ENCODE assay signal across 9 mouse cellular contexts in the genomic region with DNA sequence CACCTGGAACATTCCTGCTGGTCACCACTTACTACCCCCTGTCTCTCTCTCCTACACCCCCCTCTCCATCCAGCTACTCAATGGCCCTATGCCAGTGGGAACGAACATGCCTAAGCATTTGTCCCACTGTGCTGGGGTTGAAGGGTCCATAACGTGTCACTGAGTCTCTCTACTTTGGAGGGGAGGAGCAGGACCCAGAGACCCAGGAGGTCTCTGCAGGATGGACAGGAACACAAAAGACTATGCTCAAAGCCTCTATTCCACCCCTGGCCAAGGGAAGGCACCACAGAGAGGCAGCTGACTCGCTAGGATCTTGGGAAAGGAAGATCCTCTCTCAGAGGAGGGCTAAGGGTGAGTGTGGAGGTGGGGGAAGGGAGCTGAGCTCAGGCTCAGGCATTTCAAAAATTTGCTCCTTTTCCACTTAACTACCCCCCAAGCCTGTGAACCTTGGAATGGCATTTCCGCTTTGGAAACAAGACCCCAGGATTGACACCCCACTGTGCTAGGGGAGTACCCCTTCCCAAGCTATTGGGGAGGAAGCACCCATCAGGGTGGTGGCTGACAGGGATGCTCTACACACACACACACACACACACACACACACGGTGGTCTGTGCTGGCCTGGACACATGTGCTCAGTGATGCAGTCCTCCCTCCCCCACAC. TPM values are rescaled to one million over a fixed set of nuclear protein-coding genes. Genes with fewer than 3 reads are reported as not detected.
DNase-seq lines count a peak whose midpoint lies in the region; ATAC-seq and TF ChIP-seq lines count a peak whose summit lies in the region.
"Had no signal": no experiment of that assay in that cellular context is flagged by ENCODE, and none has a peak within 500 bp of the region (broad histone marks: within the 10 kb centered on the region; RNA-seq: fewer than 3 reads in every experiment).

No protein-coding gene starts in this region.

- WGBS in embryonic facial prominence, embryonic 15.5 days: 10% methylated on average over 5 of the region's 5 CpGs
- WGBS in kidney, embryonic 15.5 days: 7% methylated on average over 5 of the region's 5 CpGs
- 57% methylated on average over 5 of the region's 5 CpGs for WGBS in small intestine, adult 2 months

- H3K9ac ChIP-seq in ES-Bruce4 (ENCODE audit: low read depth, poor library complexity, severe bottlenecking): no peak overlapping the region
- H3K9ac ChIP-seq in embryonic facial prominence, embryonic 15.5 days: 0 out of 2 replicates have a peak overlapping the region, but pooled peaks have one; percentile 9
- 0 out of 2 replicates have a peak overlapping the region, but pooled peaks have one; percentile 29 for H3K9ac ChIP-seq in kidney, embryonic 15.5 days

- peak; percentile 5 for DNase-seq in gastrocnemius, postnatal 14 days
- DNase-seq in gastrocnemius, adult 8-10 months (ENCODE audit: low spot score in 2 of 2): no peak
- no peak for DNase-seq in natural killer cell, adult 2 months (ENCODE audit: low spot score in 2 of 2)

- intact Hi-C loops in gastrocnemius, postnatal 14 days (cut with DNase I; ENCODE audit: low total_unique reads): no loop called here

- peaks cover 20% of the 10 kb centered on the region for H3K4me1 ChIP-seq in ES-Bruce4 (ENCODE audit: control insufficient read depth, insufficient read depth, low read length)
- peaks cover 78% of the 10 kb centered on the region for H3K4me1 ChIP-seq in embryonic facial prominence, embryonic 15.5 days
- peaks cover 82% of the 10 kb centered on the region for H3K4me1 ChIP-seq in kidney, embryonic 15.5 days
- H3K4me1 ChIP-seq in small intestine, adult 2 months (ENCODE audit: control insufficient read depth, insufficient read depth, insufficient read length, low read length): peaks cover 64% of the 10 kb centered on the region

- H3K4me2 ChIP-seq in embryonic facial prominence, embryonic 15.5 days (replicated peaks): no peak overlapping the region
- H3K4me2 ChIP-seq in kidney, embryonic 15.5 days: peak overlapping the region; percentile 73

- ATAC-seq in embryonic facial prominence, embryonic 15.5 days (ENCODE audit: insufficient number of reproducible peaks, low FRiP score, low TSS enrichment, low read depth): no peak
- peak; percentile 17 for ATAC-seq in kidney, embryonic 15.5 days (replicated peaks; ENCODE audit: low FRiP score)
- ATAC-seq in activated CD4-positive, CD25-positive, alpha-beta regulatory T cell, adult 4 months: no peak

- no peaks in the 10 kb centered on the region for H3K36me3 ChIP-seq in ES-Bruce4 (ENCODE audit: control insufficient read depth, insufficient read depth, low read length, poor library complexity, severe bottlenecking)
- no peaks in the 10 kb centered on the region for H3K36me3 ChIP-seq in embryonic facial prominence, embryonic 15.5 days
- no peaks in the 10 kb centered on the region for H3K36me3 ChIP-seq in kidney, embryonic 15.5 days
- H3K36me3 ChIP-seq in small intestine, adult 2 months (ENCODE audit: control insufficient read depth, insufficient read depth, low read length): no peaks in the 10 kb centered on the region

- peak; percentile 58; the same call in 1 of the 2 replicates for TF ChIP-seq EP300 in ES-Bruce4 (IDR thresholded peaks at IDR 0.05; ENCODE audit: insufficient read depth, low read depth, low read length)

- TF ChIP-seq POLR2A in ES-Bruce4 (IDR thresholded peaks at IDR 0.05; ENCODE audit: insufficient read depth, low read length): no peak
- TF ChIP-seq POLR2A in small intestine, adult 2 months (IDR thresholded peaks at IDR 0.05; ENCODE audit: low read depth, low read length): no peak

- H3K27ac ChIP-seq in ES-Bruce4 (ENCODE audit: insufficient read depth, low read length): peak overlapping the region; percentile 54
- peak overlapping the region; percentile 88 for H3K27ac ChIP-seq in embryonic facial prominence, embryonic 15.5 days (replicated peaks)
- H3K27ac ChIP-seq in kidney, embryonic 15.5 days: peak overlapping the region; percentile 85
- H3K27ac ChIP-seq in small intestine, adult 2 months (ENCODE audit: insufficient read depth, low read depth, low read length): peak overlapping the region; percentile 26; the same call in 1 of the 2 replicates

- no peak overlapping the region for H3K4me3 ChIP-seq in ES-Bruce4 (ENCODE audit: low read depth, low read length)
- H3K4me3 ChIP-seq in embryonic facial prominence, embryonic 15.5 days (replicated peaks): no peak overlapping the region
- H3K4me3 ChIP-seq in kidney, embryonic 15.5 days (replicated peaks): no peak overlapping the region; the same call in 1 of the 2 replicates
- H3K4me3 ChIP-seq in small intestine, adult 2 months (ENCODE audit: low read depth, low read length): no peak overlapping the region

- no peaks in the 10 kb centered on the region for H3K9me3 ChIP-seq in ES-Bruce4 (replicated peaks; ENCODE audit: control insufficient read depth, insufficient read depth, low read length, poor library complexity, severe bottlenecking)
- no peaks in the 10 kb centered on the region for H3K9me3 ChIP-seq in embryonic facial prominence, embryonic 15.5 days (replicated peaks)
- no peaks in the 10 kb centered on the region for H3K9me3 ChIP-seq in kidney, embryonic 15.5 days (replicated peaks)

- no peak for TF ChIP-seq CTCF in ES-Bruce4 (IDR thresholded peaks at IDR 0.05; ENCODE audit: low read depth, low read length)
- no peak for TF ChIP-seq CTCF in small intestine, adult 2 months (IDR thresholded peaks at IDR 0.05; ENCODE audit: extremely low read depth, insufficient read length, insufficient replicate concordance, low read depth, low read length)

- H3K27me3 ChIP-seq in ES-Bruce4 (ENCODE audit: control insufficient read depth, insufficient read depth, low read length, poor library complexity, severe bottlenecking): no peaks in the 10 kb centered on the region
- no peaks in the 10 kb centered on the region for H3K27me3 ChIP-seq in embryonic facial prominence, embryonic 15.5 days
- H3K27me3 ChIP-seq in kidney, embryonic 15.5 days: no peaks in the 10 kb centered on the region
- H3K27me3 ChIP-seq in small intestine, adult 2 months (ENCODE audit: control insufficient read depth, insufficient read depth, low read length): no peaks in the 10 kb centered on the region

RNA-seq across cellular contexts. Expression of gene Bcar1, which starts 9.9 kb away (rescaled TPM):
- total RNA-seq in gastrocnemius, postnatal 14 days (2021): 10 to 100 TPM; 15.5 to 17.4 TPM
- total RNA-seq in gastrocnemius, adult 8-10 months (2022): 10 to 100 TPM; 10.7 to 11.1 (median 10.8) TPM
- polyA plus RNA-seq in ES-Bruce4 (2011; ENCODE audit: insufficient read depth, insufficient read length, low read depth, missing spikeins): 59.8 and 64.6 TPM in 2 replicates
- polyA plus RNA-seq in embryonic facial prominence, embryonic 15.5 days (2015; fragmentation: Nextera tagmentation; extraction: Ambion mirVana): 31.9 and 40.2 TPM in 2 replicates
- 45.7 and 53.8 TPM in 2 replicates for polyA plus RNA-seq in kidney, embryonic 15.5 days (2015; fragmentation: Nextera tagmentation; extraction: Ambion mirVana)
- polyA plus RNA-seq in small intestine, adult 2 months (2012; rRNA removed): 84.1 and 251 TPM in 2 replicates
- under 1 TPM; 0.21 to 0.38 TPM for polyA plus RNA-seq in activated CD4-positive, CD25-positive, alpha-beta regulatory T cell, adult 4 months (2017; shearing (Covaris generic))

RNA-seq across cellular contexts. Expression of gene Ctrb1, which starts 42.9 kb away (rescaled TPM):
- under 1 TPM in 1 of 2 experiments, not detected in 1; 0.44 TPM for total RNA-seq in gastrocnemius, postnatal 14 days (2021)
- under 1 TPM in 1 of 4 experiments, not detected in 3; 0.35 TPM for total RNA-seq in gastrocnemius, adult 8-10 months (2022)
- polyA plus RNA-seq in ES-Bruce4 (2011; ENCODE audit: insufficient read depth, insufficient read length, low read depth, missing spikeins): not detected in 2 replicates
- polyA plus RNA-seq in embryonic facial prominence, embryonic 15.5 days (2015; fragmentation: Nextera tagmentation; extraction: Ambion mirVana): 0.32 TPM in 1 of 2 replicates, not detected in the other
- 0.45 and 5.2 TPM in 2 replicates for polyA plus RNA-seq in kidney, embryonic 15.5 days (2015; fragmentation: Nextera tagmentation; extraction: Ambion mirVana)
- 138 and 67,254 TPM in 2 replicates for polyA plus RNA-seq in small intestine, adult 2 months (2012; rRNA removed)
- not detected for polyA plus RNA-seq in activated CD4-positive, CD25-positive, alpha-beta regulatory T cell, adult 4 months (2017; shearing (Covaris generic))
- total RNA-seq: heart, adult 18-20 months had no signal

Comparison
In these comparisons a context has a peak if more than half of its experiments do, and no peak if none do; other contexts are left out.
1. H3K27ac ChIP-seq: peak in every context shown above with its lines; median percentile 88 in embryonic facial prominence, embryonic 15.5 days; 85 in kidney, embryonic 15.5 days; 54 in ES-Bruce4; 26 in small intestine, adult 2 months.
2. RNA of gene Bcar1, which starts 9.9 kb away (polyA plus RNA-seq): 84.1 to 251 TPM in small intestine, adult 2 months, 59.8 to 64.6 TPM in ES-Bruce4, 45.7 to 53.8 TPM in kidney, embryonic 15.5 days and 31.9 to 40.2 TPM in embryonic facial prominence, embryonic 15.5 days; 0.21 to 0.38 TPM in activated CD4-positive, CD25-positive, alpha-beta regulatory T cell, adult 4 months; every median in the first group is over 10 times any median in the second.
3. RNA of gene Ctrb1, which starts 42.9 kb away (polyA plus RNA-seq): 138 to 67,254 TPM in small intestine, adult 2 months; 0.45 to 5.2 TPM in kidney, embryonic 15.5 days, 0.32 TPM in embryonic facial prominence, embryonic 15.5 days, not detected in ES-Bruce4 and not detected in activated CD4-positive, CD25-positive, alpha-beta regulatory T cell, adult 4 months; every median in the first group is over 10 times any median in the second.